Mouse (Mus musculus): ENCODE measurements at regions not wholly inside any gene's neighbourhood (a gene's known extent, or its start where the extent isn't known, plus 50 kb on each side); places are given as distances from the start of the nearest gene placed in this dataset.

DNA sequence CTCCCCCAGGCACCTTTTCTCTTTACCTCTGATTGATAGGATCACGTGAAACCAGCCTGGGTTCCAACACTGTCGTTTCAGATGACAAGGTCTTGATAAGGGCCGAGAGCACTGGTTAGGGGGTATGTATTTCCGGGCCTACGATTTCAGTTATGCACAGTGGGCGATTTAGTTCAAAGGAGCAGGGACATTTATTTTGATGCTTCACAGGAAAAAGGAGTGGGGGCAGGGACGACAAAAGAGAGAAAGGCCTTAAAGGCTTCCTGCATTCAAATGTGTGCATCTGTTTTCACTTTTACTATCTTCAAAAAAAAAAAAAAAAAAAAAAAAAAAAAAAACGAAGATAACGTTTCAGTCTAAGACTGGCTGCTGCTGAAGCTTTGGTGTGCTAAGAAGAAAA lies 783.7 kb downstream of the Car8 start:
- ATAC-seq (ENCODE audit: low FRiP score, low read depth) = no peak
- H3K27ac ChIP-seq = no peak overlapping the region
- no peak overlapping the region for H3K4me3 ChIP-seq
- H3K9ac ChIP-seq = no peak overlapping the region
- H3K36me3 ChIP-seq = no peaks in the 10 kb centered on the region
- no peaks in the 10 kb centered on the region for H3K4me1 ChIP-seq
- no peaks in the 10 kb centered on the region for H3K27me3 ChIP-seq
- no peaks in the 10 kb centered on the region for H3K9me3 ChIP-seq
- 4% methylated on average over 8 of the region's 9 CpGs for WGBS
- H3K4me2 ChIP-seq (replicated peaks) = no peak overlapping the region

DNA sequence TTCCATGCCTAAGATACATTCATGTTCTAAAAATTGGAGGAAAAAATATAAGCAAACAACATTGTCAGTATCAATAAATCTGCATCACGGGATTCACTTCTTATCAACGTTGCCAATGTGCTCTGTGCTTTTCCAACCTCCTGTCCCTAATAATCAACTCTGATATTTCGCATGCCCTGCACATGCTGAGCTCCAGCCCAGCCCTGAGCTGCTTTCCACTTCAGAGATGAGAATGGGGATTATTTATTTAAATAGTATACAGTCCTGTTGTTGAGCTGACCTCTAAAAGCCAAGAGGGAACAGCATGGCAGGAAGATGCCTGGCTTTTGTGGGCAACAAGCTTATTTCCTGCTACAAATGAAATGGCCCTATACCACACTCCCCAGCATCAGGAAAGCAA lies 786.2 kb downstream of the Car8 start:
- H3K4me2 ChIP-seq (replicated peaks) = no peak overlapping the region
- no peaks in the 10 kb centered on the region for H3K36me3 ChIP-seq
- no peaks in the 10 kb centered on the region for H3K4me1 ChIP-seq
- H3K9me3 ChIP-seq = no peaks in the 10 kb centered on the region
- no peak overlapping the region for H3K27ac ChIP-seq
- H3K4me3 ChIP-seq = no peak overlapping the region
- 75% methylated on average over 3 of the region's 3 CpGs for WGBS
- no peaks in the 10 kb centered on the region for H3K27me3 ChIP-seq
- no peak for ATAC-seq (ENCODE audit: low FRiP score, low read depth)
- no peak overlapping the region for H3K9ac ChIP-seq

DNA sequence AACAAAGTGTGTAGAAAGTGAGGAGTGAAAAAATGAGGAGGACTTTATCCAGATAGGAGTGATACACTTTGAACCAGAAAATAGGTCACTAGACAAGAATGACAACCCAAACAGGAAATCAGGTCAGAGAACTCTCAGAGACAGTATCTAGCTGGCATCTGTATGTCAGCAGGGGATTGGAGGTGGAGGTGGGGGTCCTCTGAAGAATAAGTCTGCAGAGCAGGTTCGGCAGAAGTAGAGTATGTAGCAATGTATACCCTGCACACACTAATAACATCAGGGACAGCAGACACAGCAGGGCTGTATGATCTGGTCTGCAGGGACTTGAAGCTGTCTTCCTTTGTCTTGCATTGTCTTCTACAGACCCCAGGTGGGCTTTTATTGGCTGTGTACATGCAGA lies 787.9 kb downstream of the Car8 start:
- H3K9ac ChIP-seq = no peak overlapping the region
- no peak overlapping the region for H3K4me2 ChIP-seq (replicated peaks)
- no peaks in the 10 kb centered on the region for H3K27me3 ChIP-seq
- no peaks in the 10 kb centered on the region for H3K4me1 ChIP-seq
- no peaks in the 10 kb centered on the region for H3K9me3 ChIP-seq
- H3K27ac ChIP-seq = no peak overlapping the region
- no peak for ATAC-seq (ENCODE audit: low FRiP score, low read depth)
- no peaks in the 10 kb centered on the region for H3K36me3 ChIP-seq
- WGBS = 74% methylated on average over 1 of the region's 1 CpGs
- no peak overlapping the region for H3K4me3 ChIP-seq

DNA sequence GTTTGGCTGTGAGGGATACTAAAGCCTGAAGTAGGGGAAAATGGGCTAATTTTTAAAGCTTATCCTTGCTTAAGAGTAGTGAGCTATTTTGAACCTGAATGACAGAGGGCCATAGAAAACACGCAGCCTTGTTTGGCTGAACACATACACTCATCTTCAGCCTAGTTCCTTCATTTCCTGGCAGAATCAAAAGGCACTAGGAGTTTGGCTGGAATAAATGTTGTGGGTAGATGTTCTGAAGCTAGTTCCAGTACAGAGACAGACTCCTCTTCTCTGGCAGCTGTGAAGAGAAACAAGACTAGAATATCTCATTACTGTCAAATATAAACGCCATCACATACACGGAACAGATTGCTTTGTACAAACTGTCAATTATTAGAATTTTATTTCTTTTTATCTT lies 809.5 kb downstream of the Car8 start:
- ATAC-seq (ENCODE audit: low FRiP score, low read depth) = no peak
- Histone ChIP-seq H3K36me3 (no peaks in the 10 kb centered on the region), H3K9ac (no peak overlapping the region), H3K4me3 (no peak overlapping the region), H3K4me2 (replicated peaks) (no peak overlapping the region), H3K27ac (no peak overlapping the region), H3K4me1 (no peaks in the 10 kb centered on the region), H3K27me3 (no peaks in the 10 kb centered on the region), H3K9me3 (no peaks in the 10 kb centered on the region)
- WGBS = 81% methylated on average over 3 of the region's 3 CpGs

DNA sequence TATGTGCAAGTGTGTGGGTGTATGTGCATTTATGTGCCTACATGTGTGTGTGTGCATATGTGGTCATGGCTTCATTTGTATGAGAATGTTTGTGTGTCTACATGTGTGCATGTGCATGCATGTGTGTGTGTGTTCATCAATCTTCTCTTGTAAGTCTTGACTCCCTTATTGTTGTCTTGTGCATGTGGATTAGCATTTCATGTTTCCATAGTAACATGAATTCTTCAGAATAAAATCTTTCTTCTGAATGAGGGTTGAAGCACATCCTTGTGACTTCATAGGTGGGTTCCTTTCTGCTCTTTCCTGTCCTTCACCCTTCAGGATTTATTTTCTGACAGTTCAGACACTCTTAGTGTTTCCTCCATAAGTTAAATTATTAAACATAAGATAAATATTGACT lies 814.8 kb downstream of the Car8 start:
- H3K9ac ChIP-seq = no peak overlapping the region
- H3K27ac ChIP-seq = no peak overlapping the region
- H3K4me3 ChIP-seq = no peak overlapping the region
- ATAC-seq (ENCODE audit: low FRiP score, low read depth) = no peak
- no peaks in the 10 kb centered on the region for H3K27me3 ChIP-seq
- no peaks in the 10 kb centered on the region for H3K36me3 ChIP-seq
- H3K9me3 ChIP-seq = no peaks in the 10 kb centered on the region
- H3K4me1 ChIP-seq = no peaks in the 10 kb centered on the region
- H3K4me2 ChIP-seq (replicated peaks) = no peak overlapping the region

DNA sequence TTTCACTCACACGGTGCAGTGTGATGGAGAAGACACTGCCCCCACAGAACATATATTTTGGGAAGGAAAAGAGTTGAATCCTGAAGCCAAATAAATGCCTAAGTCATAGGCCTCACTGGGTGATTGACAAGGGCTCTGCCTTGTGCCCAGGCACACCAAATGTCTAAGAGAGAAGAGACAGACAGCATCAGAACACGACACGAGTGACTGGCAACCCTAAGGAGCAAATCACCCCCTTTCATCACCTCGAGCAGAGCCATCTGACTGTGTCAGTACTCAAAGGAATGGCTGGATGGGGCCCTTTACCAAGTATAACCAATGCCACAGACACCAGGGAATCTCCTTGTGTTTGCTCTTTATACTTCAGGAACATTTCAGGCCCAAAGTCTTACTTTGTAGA lies 815.6 kb downstream of the Car8 start:
- Histone ChIP-seq H3K4me3 (no peak overlapping the region), H3K4me1 (no peaks in the 10 kb centered on the region), H3K4me2 (replicated peaks) (no peak overlapping the region), H3K27ac (no peak overlapping the region), H3K9ac (no peak overlapping the region), H3K9me3 (no peaks in the 10 kb centered on the region), H3K27me3 (no peaks in the 10 kb centered on the region), H3K36me3 (no peaks in the 10 kb centered on the region)
- ATAC-seq (ENCODE audit: low FRiP score, low read depth) = no peak
- 69% methylated on average over 4 of the region's 4 CpGs for WGBS

DNA sequence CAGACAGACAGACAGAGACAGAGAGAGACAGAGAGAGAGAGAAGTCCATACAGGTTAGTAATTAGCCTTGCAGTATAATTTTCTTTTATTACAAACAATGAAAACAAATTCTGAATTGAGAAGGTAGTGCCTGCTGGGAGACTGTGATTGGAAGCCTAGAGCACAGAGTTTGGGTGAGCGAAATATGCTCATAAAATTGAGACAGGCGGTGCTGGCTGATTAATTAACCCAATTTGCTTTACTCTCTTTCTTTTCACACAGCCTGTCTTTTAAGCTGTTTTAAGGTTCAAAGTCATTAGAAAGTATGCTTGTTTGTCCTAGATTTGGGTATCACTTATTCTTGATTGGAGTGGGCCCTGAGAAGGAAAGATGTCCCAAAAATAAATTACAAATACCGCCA lies 816.1 kb downstream of the Car8 start:
- Histone ChIP-seq H3K9me3 (no peaks in the 10 kb centered on the region), H3K27ac (no peak overlapping the region), H3K4me2 (replicated peaks) (no peak overlapping the region), H3K36me3 (no peaks in the 10 kb centered on the region), H3K4me1 (no peaks in the 10 kb centered on the region), H3K9ac (no peak overlapping the region), H3K27me3 (no peaks in the 10 kb centered on the region), H3K4me3 (no peak overlapping the region)
- ATAC-seq (ENCODE audit: low FRiP score, low read depth) = no peak
- 60% methylated on average over 3 of the region's 3 CpGs for WGBS

DNA sequence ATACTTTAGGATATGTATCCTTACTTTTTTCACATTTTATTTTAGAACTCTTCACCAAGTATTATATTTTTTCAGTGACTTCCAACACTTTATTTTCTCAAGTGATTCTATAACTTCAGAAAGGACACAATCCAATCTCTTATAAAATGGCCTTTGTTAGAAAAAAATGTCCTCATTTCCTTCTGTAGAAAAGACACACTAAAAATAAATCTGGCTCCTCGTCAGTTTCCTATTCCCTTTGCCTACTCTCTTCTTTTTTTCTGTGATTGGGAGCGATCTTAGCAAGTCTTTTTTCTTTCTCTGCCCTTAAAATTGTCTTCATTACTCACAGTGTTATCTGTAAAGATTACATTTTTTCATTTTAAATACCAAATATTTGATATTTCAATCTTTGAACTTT lies 824.5 kb downstream of the Car8 start:
- H3K27ac ChIP-seq = no peak overlapping the region
- H3K9me3 ChIP-seq = no peaks in the 10 kb centered on the region
- no peaks in the 10 kb centered on the region for H3K27me3 ChIP-seq
- 57% methylated on average over 2 of the region's 2 CpGs for WGBS
- no peaks in the 10 kb centered on the region for H3K36me3 ChIP-seq
- H3K4me3 ChIP-seq = no peak overlapping the region
- no peak for ATAC-seq (ENCODE audit: low FRiP score, low read depth)
- no peaks in the 10 kb centered on the region for H3K4me1 ChIP-seq
- H3K9ac ChIP-seq = no peak overlapping the region
- H3K4me2 ChIP-seq (replicated peaks) = no peak overlapping the region

DNA sequence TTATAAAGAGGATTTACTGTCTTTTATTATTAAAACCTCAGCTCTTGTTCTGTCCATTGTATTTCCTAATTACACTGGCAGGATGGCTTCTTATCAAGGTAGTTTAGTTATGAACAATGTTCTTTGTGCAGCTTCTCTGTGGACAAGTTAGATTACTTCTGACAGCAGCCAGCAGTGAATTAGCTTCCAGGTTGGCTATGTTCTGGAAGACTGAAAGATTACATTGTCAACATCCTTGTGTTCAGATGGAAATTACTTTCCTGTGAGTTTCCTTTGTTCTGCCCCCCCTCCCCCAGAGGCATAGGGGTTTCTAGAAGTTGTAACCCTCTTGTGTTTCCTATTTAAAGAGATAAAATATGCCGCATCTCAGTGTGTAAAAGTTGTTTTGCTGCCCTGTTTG lies 846.1 kb downstream of the Car8 start:
- Histone ChIP-seq H3K9me3 (no peaks in the 10 kb centered on the region), H3K27ac (no peak overlapping the region), H3K27me3 (no peaks in the 10 kb centered on the region), H3K4me3 (no peak overlapping the region), H3K36me3 (no peaks in the 10 kb centered on the region), H3K9ac (no peak overlapping the region), H3K4me2 (replicated peaks) (no peak overlapping the region), H3K4me1 (no peaks in the 10 kb centered on the region)
- WGBS = 80% methylated on average over 1 of the region's 1 CpGs
- ATAC-seq (ENCODE audit: low FRiP score, low read depth) = no peak

DNA sequence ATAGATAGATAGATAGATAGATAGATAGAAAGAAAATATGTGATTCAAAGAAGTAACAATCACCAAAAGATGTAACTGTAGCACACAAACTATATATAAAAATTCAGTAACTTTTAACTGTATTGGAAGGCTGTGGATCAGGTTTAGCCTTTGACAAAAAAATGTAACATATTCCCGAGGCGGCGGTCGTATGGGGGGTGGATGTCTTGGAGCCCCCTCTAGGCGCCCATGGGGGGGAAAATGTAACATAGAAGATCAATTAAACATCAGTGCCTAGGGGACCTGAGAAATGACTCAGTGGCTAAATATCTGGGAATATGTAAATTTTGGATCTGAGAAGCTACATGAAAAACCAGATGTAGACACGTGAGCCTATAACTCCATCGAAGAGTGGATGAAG lies 847.2 kb downstream of the Car8 start:
- Histone ChIP-seq H3K4me2 (replicated peaks) (no peak overlapping the region), H3K36me3 (no peaks in the 10 kb centered on the region), H3K27ac (no peak overlapping the region), H3K9ac (no peak overlapping the region), H3K4me1 (no peaks in the 10 kb centered on the region), H3K9me3 (no peaks in the 10 kb centered on the region), H3K4me3 (no peak overlapping the region), H3K27me3 (no peaks in the 10 kb centered on the region)
- ATAC-seq (ENCODE audit: low FRiP score, low read depth) = no peak
- 85% methylated on average over 7 of the region's 7 CpGs for WGBS

DNA sequence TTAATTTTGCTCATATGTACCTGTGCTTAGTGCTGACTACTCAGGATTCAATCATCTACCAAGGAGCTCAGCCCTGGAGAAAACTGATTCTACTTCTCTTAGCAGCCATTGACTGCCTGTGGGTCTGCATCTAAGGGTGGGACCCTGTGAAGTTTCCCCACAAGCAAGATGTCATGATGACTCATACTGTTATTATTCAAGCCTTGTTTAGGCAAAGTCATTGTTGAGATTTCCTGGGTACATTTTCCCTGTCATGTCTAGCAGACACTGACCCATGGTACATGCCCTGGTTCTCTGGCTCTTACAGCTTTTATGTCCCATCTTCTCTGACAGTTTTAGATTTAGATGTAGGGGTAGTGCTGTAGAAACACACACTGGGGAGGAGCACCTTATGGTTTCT lies 853.8 kb downstream of the Car8 start:
- no peaks in the 10 kb centered on the region for H3K9me3 ChIP-seq
- no peak overlapping the region for H3K9ac ChIP-seq
- H3K4me2 ChIP-seq (replicated peaks) = no peak overlapping the region
- ATAC-seq (ENCODE audit: low FRiP score, low read depth) = no peak
- peaks cover 4% of the 10 kb centered on the region; the same call in 1 of the 2 replicates for H3K4me1 ChIP-seq
- no peak overlapping the region for H3K4me3 ChIP-seq
- H3K27me3 ChIP-seq = no peaks in the 10 kb centered on the region
- H3K36me3 ChIP-seq = no peaks in the 10 kb centered on the region
- H3K27ac ChIP-seq = no peak overlapping the region

DNA sequence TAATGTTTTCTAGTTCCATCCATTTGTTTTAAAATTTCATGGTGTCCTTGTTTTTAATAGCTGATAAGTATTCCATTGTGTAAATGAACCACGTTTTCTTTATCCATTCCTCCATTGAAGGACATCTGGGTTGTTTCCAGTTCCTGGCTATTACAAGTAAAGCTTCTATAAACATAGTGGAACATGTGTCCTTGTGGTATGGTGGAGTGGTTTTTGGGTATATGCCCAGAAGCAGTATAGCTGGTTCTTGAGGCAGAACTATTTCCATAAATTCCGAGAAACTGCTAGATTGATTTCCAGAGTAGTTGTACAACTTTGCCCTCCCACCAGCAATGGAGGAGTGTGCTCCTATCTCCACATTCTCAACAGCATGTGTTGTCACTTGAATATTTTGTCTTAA lies 858.8 kb downstream of the Car8 start:
- H3K4me1 ChIP-seq = peaks cover 4% of the 10 kb centered on the region; the same call in 1 of the 2 replicates
- H3K4me2 ChIP-seq (replicated peaks) = no peak overlapping the region
- WGBS = 47% methylated on average over 2 of the region's 2 CpGs
- H3K27me3 ChIP-seq = no peaks in the 10 kb centered on the region
- no peak overlapping the region for H3K27ac ChIP-seq
- H3K4me3 ChIP-seq = no peak overlapping the region
- peak; percentile 54; the same call in 1 of the 2 replicates for ATAC-seq (ENCODE audit: low FRiP score, low read depth)
- no peaks in the 10 kb centered on the region for H3K9me3 ChIP-seq
- H3K9ac ChIP-seq = no peak overlapping the region
- no peaks in the 10 kb centered on the region for H3K36me3 ChIP-seq

DNA sequence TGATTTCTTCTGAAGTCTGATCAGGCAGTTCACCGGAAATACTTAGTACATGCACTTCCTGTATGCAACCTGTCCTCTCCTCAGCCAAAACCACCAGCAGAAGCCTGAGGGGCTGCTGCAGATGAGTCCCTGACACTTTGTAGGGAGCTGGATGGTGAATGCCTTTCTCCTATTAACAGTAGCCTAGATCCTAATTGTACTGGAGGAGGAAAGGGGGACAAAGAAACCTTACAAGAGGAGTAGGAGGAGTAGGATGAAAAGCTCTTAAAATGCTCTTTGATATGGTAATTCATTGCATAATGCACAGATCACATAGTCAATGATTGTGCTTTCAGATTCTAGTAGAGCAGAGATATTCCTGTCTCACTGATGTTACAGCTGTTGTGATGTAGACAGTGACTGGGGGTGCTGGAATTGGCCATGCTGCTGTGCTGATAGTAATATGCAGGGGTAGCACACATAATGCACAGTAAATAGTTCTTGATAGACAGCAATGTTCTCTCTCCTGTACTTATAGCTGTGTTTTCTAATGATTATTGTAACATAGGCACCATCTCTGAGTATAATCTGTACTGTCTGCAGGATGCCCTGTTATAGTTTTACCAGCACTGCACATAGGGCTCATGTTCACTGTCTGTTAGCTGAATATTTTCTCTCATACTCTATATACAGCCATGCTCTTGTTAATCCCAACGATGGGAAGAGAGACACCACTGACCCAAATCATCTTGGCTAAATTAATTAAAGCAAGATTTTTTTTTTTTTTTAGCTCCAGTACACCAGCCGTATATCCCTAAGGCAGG lies 874.4 kb downstream of the Car8 start:
- no peak for ATAC-seq (ENCODE audit: low FRiP score, low read depth)
- H3K4me2 ChIP-seq (replicated peaks) = no peak overlapping the region
- no peaks in the 10 kb centered on the region for H3K9me3 ChIP-seq
- H3K4me3 ChIP-seq = no peak overlapping the region
- H3K4me1 ChIP-seq = no peaks in the 10 kb centered on the region
- no peak overlapping the region for H3K9ac ChIP-seq
- H3K27me3 ChIP-seq = no peaks in the 10 kb centered on the region
- WGBS = 85% methylated on average over 3 of the region's 3 CpGs
- no peaks in the 10 kb centered on the region for H3K36me3 ChIP-seq
- H3K27ac ChIP-seq = no peak overlapping the region
